Mouse (Mus musculus): ENCODE data around the gene Car6. TPM values are rescaled to one million over a fixed set of nuclear protein-coding genes. Genes with fewer than 3 reads are reported as not detected.

Car6 gene
- polyA plus RNA-seq (2021; fragmentation: Nextera tagmentation) = not detected in 2 replicates
- long read RNA-seq, experiment 1, partial matches to known transcripts = 0 of 1 reads
- long read RNA-seq, experiment 1, other reads (novel, unspliced or antisense) = 0 of 1 reads
- long read RNA-seq, experiment 2 = 0 reads

GRCm38 (mm10) chr4:150201232-150201631, at the start of gene Car6:
TSS of gene Car6 (minus strand) at chr4:150201332.

DNA sequence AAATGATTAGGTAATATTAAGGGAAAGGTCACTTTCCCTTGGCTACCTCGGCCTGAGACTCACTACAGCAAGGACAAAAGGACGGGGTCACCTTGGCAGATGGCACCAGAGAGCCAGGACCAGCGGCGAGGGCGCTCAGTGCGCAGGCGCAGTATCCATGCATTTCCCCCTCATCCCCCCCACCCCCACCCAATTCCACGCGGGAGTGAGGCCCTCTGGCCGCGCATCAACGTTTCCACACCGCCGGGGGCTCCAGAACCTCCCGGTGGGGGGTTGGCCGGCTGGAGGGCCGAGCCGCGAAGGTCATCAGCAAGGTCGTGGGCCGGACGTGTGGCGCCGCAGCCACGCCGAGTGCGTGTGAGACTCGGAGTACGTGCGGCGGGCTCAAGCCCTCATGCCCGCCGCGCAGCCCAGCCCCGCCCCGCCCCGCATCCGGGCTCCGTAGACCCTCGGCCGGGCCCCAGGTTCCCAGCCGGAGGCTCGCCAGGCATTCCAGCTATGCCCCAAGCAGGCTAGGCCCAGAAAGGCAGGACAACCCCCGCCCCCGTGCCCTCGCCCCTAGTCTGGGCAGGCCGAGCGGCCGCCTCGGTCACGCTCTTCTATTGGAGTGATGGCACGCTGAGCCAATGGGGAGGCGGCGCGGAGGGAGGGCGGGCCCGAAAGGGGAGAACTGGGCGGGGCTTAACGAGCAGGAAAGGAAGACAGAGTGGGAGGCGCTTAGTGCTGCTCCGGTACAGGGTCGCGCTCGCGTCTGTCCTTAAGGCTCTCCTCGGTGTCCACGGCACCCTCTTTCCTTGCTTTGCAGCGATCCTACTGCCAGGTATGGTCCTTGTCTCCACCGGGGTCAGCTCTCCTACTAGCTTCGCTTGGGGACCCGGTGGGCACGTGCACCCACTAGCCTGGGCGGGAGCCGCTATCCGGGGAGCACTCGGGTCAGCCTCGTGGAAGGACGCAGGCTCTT, 35.7 kb upstream of the Car6 start, which contains the start of gene Eno1:
Gene Eno1 (plus strand): TSS at position 201 of the 961 bp plus-strand sequence.

Other genes with a start within 250 kb of the Car6 start
- 13.5 and 16.4 TPM in 2 replicates for gene Spsb1, start 246.3 kb downstream of the Car6 start, polyA plus RNA-seq (2021; fragmentation: Nextera tagmentation)
- 2.1 and 2.3 TPM in 2 replicates for gene H6pd, start 192.3 kb downstream of the Car6 start, polyA plus RNA-seq (2021; fragmentation: Nextera tagmentation)
- gene Gpr157, start 114.0 kb downstream of the Car6 start, polyA plus RNA-seq (2021; fragmentation: Nextera tagmentation) = 0.25 and 0.29 TPM in 2 replicates
- 8.8 and 9.9 TPM in 2 replicates for gene Slc2a5, start 82.0 kb downstream of the Car6 start, polyA plus RNA-seq (2021; fragmentation: Nextera tagmentation)
- gene Slc2a7, start 52.4 kb downstream of the Car6 start, polyA plus RNA-seq (2021; fragmentation: Nextera tagmentation) = not detected in 2 replicates
- gene Eno1, start 35.4 kb upstream of the Car6 start, polyA plus RNA-seq (2021; fragmentation: Nextera tagmentation) = 1,130 and 1,146 TPM in 2 replicates
- 28.4 and 34.7 TPM in 2 replicates for gene Rere, start 80.3 kb upstream of the Car6 start, polyA plus RNA-seq (2021; fragmentation: Nextera tagmentation)